Mouse (Mus musculus) WW6 (cell line): Measurements from ENCODE around the gene Dclre1c.
"Not testable (repeated sequence)": the region's sequence is repeated elsewhere in the genome, so short reads cannot be mapped to it uniquely, and the experiment has no call there.

Experiments
- DNase-seq: peaks from one replicate; pipeline ENCODE4 v3.0.0-alpha.2; 2013; ENCODE audit warnings: low read depth, low spot score

Gene Dclre1c

DNA sequence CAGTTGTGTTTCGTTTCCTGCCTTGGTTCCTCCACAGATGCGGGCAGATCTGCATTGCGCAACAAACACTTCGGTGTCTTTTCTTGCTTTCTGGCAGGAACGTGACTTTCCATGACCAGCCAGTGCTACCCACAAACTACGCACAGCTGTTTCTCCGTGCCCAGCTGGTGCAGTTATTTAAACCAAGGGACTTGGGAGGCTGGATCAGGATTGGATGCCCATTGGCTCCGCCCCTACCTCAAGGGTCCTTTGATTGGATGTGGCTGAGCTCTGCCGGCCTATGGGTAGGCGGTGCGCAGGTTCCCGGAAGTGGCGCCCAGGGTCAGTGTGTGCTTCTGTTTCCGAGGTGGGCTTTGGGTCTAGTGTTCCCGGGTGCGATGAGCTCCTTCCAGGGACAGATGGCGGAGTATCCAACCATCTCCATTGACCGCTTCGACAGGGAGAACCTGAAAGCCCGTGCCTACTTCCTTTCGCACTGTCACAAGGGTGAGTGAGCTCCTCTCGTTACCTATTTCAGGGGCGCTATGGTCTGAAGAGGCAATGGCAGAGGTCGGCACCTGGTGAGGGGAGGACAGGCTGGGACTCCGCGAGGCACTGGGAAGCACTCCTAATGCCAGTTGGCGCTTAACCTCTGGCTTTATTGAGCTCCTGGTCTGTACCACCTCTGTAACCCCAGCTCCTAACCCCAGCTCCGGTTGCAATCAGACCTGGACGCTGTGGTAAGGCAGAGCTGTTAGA, at the start of gene Dclre1c:
TSS of gene Dclre1c (plus strand) at position 291 of the 738 bp plus-strand sequence.
- peak; percentile 63 for DNase-seq

DNA sequence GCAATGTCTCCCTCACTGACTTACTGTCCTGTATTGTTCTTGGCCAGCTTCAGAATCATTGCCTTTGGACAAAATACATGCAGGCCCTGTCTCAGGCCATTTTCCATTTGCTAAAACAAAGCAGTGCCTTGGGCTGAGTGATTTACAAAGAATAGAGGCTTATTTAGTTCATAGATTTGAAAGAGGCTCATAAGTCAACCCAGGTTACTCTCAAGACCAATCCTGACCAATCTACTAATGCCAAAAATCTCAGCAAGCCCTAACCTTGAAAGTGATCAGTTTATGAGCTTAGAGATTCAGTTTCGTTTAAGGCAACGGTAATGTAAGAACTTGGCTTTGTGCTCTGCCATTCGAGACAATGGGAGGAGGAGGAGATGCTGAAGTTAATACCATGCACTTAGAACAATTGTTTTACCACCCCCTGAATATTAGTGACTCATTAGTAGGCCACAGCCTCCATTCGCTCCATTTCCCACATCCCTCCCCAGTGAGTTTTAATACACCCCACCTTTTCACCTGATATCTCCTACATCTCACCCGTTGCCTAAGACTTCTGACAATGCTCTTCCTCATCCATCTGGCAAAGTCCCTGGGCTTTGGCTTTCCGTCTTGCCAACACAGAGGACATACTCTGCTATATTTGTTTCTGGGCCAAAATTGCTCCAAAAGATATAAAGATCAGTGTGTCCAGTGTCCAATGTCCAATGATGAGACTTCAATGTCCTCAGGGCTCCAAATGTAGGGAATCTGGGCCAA, 36.6 kb upstream of the Dclre1c start:
- no peak for DNase-seq

DNA sequence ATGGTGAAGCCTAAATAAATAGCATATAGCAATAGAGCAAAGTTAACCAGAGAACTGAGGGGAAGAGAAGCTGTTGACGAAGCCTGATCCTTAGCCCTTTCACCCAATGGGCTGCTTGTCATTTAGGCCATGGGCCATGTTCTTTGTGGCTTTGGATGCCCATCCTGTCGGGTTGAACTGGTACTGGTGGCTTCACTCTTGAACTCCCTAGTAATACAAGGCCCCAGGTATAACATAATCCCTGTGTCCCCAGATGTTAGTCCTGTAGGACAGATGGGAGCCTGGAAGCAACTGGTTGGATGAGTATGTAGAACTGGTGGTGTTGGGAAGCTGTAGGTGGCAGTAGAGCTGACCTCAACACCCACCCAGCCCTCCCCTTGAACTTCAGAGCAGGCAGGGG, 32.0 kb upstream of the Dclre1c start:
- DNase-seq = no peak

DNA sequence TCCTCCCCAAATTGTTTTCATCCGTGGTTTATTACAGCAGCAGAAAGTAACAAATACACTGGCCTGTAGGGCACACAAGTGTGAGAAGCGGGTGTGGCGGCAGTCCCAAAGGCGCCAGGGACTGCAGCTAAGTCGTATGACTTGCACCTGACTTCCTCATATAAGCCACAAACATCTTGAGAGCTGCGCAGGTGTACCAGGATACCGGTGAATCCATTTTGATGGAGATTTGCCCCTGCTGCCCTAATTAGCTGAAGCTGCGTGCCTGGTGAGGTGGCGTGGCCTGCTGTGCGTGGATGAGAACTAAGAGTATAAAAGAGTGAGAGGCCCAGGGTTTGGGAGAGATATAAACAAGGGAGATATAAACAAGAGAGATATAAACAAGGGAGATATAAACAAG, 26.8 kb upstream of the Dclre1c start, which contains the start of gene Olah:
TSS of gene Olah (minus strand) at position 101 of the 400 bp plus-strand sequence.
- DNase-seq = not testable (repeated sequence)

DNA sequence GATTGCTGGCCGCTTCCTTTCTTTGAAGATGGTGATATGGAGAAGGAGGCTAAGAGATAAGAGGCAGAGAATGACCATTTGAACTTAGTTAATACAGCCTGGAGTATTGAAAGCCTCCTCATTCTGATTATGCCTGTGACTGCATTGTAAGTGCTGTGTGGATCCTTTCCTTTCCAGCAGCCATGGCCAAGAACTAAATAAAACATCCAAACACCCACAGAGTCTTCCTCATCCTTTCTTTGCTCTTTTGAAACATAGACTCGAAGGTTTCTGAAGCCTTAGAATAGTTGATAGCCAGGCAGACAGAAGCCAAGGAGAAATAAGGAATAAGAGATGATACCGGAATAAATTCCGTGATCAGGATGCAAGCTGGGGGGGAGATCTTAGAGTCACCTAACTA, 17.9 kb upstream of the Dclre1c start:
- DNase-seq = no peak

DNA sequence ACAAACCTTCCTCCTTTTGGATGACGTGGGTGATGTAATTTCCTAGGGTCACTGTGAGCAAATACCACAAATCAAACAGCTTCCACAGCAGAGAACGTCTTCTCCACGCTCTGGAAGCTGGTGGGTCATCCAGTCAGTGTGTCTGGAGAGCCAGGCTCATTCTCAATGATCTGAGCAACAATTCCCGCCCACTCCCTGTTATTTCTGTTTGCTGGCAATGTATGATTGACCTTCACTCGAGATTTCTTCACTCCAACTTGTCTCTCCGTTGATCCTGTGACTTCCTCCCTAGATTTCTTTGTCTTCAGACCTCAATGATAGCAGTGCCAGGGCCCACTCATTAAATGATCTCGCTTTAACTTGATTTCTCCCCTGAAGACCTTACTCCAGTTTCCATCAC, 16.2 kb upstream of the Dclre1c start:
- DNase-seq = no peak

DNA sequence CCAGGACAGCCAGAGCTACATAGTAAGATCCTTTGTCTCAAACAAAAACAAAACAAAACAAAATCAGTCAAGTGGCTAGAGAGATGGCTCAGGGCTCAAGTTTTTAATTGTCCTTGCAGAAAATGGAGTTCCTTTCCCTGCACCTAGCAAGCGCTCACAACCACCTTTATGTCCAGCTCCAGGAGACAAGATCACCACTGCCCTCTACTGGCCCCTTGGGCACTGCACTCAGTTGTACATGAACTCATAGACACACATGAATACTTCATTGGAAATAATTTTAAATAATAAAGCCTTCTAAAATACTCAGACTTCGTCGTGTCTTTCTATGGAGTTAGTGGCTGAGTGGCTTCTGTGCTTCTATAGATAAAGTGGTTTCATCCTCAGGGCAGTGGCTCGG, 9.7 kb upstream of the Dclre1c start:
- peak; percentile 29 for DNase-seq

DNA sequence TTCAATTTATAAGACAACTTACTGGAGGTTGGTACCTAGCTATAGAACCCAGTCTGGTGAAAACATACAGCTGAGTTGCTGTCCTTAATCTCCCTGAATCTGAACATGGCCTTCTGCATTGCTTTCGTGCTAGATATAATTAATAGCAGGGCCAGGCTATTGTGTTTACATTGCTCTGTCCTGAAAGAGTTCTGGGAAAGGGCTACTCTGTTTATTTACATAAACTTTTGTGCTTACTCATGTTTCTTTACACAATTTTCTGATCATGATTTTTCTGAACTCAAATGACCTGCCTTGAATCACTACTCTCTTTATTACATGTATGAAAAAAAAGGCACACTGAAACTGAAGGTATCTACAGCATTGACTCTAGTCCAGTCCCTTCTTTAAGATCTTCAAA, 8.3 kb upstream of the Dclre1c start:
- no peak for DNase-seq

DNA sequence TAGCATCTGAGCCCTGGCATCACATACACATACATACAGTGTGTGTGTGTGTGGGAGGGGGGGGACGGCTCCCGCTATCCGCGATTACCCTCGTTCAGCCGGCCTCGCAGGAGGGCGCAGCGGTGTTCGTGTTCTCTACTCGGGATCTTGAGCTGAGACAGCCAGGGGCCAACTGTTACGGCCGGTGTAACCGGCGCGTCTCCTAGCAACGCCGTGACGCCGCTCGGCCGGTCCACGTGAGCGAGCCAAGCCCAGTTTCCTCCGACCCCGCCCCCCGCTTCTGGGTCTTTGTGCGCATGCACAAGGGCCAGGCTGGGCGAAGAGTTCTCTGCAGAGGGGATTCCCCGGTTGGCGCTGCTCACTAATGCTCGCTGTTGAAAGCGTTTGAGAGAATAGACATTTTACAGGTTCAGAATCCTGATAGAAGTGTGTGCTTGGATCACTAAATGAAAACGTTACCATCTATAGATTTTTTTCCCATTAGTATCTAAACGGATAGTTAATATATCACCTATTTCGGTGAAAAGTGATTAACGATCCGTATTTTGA, 5.0 kb upstream of the Dclre1c start:
- DNase-seq = peak; percentile 75

DNA sequence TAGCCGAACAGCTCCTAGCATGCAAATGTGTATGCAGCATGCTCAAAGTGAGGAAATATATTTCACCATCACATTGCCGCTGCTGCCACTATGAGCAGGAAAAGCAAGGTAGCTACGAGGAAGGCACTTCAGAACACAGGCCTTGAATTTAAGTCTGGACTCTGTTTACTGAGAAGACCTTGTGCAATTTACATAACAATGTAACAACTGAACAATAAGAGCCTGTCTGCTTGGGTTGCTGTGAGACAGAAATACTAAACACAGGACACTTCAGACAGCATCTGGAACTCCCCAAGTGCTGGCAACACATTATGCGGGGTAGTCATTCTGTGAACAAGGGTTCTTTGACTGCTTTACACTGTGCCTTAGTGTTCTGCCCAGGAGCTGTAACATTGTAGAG, 3.8 kb upstream of the Dclre1c start:
- no peak for DNase-seq

DNA sequence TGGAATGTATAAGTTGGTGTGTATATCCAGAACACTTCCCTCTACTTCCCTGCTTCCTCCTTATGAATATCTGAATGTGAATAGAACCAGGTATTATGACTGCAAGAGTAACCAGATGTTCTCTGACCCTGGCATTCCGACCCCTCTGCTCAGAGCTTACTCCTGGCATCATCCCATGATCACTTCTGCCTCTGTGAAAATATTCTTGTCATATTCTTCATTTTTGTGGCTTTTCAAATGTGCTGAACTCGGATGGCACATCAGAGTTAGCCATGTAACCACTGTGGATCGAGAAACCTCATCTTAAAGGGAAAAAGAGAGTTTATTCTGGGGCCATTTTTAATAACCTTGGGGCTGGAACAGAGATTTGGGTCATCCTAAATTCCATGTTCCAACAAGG, 1.4 kb upstream of the Dclre1c start, which contains the start of gene Meig1:
TSS of gene Meig1 (minus strand) at position 101 of the 400 bp plus-strand sequence.
- no peak for DNase-seq

DNA sequence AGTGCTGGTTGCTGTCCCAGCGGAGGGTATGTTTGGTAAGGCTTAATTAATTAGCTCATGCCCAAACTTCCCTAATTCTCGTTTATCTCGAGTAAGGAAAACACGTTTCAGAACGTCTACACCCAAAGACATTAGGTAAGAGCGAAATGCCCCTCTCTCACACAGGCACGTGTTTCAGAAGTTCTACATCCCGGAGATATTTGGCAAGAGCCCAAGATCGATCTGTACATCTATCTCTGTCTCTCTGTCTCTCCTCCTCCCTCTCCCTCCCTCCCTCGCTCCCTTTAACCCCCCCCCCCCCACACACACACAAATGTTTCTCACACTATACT, 614 bp downstream of the Dclre1c start:
- no peak for DNase-seq

DNA sequence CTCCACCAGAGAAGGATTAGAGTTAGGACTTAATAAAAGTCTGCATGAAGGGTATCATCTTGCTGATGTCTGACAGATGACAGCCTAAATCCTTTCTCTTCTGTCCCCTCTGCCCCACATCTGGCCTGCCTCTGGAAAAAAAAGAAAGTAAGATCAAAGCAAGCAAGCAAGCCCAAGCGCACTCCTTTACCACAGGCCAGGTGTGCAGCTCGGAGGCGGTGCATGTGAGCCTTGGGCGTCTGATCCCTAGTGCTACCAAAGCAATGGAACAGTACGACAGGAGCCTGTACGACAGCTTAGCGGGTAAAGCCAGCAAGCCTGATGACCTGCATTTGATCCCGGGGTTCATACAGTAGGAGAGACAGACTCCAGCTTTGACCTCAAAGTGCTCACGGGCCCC, 7.0 kb downstream of the Dclre1c start:
- DNase-seq = no peak

DNA sequence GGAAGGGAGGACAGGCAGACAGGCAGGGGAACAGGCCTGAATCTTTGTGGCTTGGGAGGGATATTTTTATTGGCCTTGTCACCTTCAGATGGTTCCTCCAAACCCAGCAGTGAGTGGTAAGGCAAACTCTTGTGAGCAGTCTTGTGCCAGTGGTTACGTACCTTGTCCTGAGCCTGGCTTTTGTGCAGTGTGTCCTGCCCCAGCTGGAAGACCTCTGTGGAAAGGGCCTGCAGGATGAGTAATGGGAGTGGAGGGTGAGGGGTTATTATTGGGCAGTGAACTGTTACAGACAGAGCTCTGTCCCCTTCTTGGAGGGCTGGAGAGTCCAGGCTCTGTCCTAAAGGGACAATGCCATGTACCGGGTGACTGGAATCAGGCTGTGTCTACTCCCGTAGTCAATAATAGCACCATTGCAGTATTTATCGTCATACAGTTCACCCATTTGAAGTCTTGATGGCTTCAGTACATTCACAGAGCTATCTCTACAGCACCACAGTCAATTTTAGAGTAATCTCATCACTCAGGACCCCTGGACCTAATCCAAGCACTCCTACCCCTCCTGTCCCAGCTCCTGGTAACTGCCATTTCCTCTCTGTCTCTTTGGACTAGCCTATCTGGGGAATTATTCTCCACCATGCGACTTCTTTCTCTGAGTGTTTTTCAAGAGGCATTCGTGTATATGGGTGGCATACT, 11.6 kb downstream of the Dclre1c start:
- no peak for DNase-seq

DNA sequence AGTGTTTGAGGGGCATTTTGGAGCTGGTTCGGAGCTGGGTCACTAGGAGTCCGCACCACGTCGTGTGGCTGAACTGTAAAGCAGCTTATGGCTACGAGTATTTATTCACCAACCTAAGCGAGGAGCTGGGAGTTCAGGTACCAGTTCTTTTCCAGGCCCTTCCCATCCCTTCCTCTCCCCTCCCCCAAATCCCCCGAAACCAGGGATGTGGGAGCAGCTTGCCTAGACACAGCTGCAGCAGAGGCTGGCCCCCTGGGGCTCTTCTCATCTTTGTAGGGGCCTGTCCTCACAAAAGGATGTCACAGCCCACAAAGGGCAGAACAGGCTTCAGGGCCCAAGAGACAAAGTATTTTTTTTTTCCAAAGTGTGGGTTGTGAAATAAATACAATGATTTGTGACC, 14.0 kb downstream of the Dclre1c start:
- DNase-seq = no peak

DNA sequence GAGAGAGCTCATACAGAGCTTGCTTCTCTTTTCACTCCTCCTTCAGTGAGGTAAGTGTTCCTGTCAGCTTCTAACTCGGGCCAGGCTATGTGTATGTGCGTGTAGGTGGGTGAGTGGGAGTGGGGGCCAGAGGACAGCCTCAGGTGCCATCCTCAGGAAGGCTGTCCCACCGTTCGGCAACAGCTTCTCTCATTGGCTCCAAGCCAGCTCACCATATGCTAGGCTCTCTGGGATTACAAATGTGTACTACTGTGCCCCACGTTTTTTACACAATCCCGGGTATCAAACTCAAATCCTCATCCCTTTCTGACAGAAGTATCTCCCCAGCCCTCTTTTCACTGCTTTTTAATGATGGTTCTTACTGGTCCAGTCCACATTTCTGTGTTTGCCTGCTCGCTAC, 20.3 kb downstream of the Dclre1c start:
- DNase-seq = no peak

DNA sequence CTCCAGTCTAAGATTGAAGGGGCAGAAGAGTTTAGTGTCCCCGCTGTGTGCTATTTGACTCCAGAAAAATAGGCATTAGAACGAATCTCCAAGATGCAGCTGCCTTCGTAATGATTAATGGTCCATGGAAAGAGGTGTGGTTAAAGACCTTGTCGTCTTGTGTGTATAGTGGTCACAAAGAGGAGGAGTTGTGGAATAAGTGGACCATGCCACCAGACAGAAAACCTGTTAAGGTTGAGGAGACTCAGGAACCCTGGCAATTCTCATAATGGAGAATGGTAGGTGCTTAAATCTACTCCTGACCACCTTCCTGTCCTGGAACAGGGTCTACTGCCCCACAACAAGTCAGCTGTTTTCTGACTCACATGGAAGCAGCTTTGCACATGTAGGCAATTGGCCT, 22.1 kb downstream of the Dclre1c start:
- no peak for DNase-seq

DNA sequence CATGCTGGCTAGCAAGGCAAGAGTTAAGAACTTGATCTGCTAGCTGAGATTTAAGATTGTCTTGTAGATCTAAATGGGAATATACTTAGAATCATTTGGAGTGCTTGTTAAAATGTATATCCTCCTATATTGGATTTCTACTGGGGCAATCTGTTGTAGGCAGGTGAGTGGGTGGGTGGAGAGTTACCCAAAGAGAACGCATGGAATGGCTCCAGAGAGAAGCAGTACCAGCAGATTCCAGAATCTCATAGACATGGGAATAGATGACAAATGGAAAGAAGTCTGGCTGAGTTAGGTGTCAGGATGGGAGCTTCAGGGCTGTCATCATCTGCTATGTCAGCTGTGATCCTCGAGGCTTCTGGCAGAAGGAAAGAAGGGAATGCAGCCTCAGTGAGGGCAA, 25.5 kb downstream of the Dclre1c start:
- DNase-seq = no peak

DNA sequence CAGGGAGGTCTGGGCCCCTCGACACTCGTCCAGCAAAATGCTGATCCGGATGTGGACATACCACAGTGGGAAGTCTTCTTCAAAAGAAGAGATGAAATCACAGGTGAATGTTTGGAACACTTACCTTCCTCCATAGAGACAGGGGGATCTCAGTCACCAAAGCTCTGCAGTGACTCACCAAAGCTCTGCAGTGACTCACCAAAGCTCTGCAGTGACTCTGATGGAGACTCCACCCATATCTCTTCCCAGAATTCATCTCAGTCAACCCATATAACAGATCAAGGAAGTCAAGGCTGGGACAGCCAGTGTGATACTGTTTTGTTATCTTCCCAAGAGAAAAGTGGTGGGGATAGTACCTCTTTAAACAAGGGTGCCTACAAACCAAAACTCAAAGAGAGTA, 29.2 kb downstream of the Dclre1c start:
- no peak for DNase-seq

DNA sequence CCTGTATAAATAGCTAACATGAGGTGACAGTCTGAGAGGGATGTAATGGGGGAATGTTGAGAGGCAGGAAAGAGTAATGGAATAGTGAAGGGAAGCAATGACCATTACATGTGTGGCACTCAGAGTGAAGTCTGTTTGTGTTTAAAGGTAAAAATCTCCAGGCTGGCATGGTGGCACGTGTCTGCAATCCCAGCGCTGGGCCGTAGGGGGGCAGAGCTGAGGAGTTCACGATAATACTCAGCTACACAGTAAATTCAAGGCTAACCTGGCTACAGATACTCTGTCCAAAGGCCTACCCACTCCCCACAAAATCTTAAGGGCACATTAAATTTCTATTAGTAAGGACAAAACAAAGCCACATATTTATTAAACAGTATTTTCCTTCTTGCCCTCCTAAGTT, 32.7 kb downstream of the Dclre1c start:
- no peak for DNase-seq

DNA sequence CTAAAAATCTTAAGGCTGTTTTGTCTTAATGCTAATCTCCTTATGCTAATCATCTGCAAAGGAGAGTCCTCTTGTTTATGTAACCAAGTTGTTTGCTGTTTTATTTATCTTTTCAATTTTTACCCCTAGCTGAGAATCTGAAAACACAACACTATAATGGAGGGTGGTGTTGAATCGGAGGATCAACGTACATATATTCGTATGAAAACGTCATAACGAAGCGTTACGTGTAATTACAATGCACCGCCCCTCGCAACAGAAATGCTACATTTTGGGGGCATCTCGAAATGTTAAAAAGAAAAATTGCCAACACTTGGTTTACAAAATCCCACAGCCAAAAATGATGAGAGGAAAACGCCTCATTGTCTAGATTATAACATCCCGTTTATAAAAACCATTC, 50.0 kb downstream of the Dclre1c start:
- no peak for DNase-seq

DNA sequence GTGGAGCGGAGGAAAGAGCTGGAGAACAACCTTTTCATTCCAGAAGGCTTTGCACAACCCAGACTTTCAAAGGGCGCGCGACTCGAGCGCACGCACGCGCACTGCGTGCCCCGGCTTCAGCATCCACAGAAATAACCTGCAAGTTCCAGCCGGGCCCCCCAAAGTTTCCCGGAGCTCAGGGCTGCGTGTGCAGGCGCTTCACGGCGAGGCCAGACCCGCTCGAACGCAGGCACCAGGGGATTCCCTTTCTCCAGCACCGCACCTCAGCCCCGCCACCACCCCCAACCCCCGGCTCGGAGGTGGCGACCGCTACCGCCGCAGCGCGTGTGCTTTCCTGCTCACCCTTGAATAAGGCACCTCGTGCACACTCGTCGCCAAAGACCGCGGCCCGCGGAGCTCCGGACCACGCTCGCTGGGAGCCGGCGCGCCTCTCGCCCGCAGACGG, 50.5 kb downstream of the Dclre1c start:
- DNase-seq = peak; percentile 34
